Mouse (Mus musculus) erythroblast, embryonic 14.5 days (primary cell): ENCODE data around the gene Zdhhc16.

ENCODE experiments used
- GATA1 ChIP-seq: IDR thresholded peaks from 2 replicates; pipeline ENCODE4 v1.6.1; 2012; ENCODE audit warnings: low read length, inconsistent platforms, mixed read lengths
- TAL1 ChIP-seq: IDR thresholded peaks from 3 replicates; pipeline ENCODE4 v1.6.1; 2012; ENCODE audit warnings: low read length, inconsistent platforms, mixed read lengths

DNA sequence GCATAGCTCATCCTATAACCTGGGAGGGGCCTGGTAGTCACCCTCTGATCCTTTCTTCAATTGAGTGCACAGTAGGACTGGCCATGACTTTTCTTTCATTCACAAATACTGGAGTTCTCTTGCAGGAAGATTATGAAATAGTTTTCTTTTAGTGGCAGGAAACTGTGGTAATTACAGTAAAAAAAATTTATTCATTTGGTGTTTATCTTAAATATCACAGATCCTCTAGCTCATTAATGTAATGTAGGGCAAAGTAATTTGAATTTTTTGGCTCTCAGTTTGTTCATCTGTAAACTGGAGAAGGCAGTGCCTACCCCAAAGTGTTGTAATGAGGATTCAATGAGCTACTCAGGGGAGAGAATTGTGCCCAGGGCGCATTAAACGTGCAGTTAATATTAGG is 59.7 kb downstream of the Zdhhc16 start:
- TF ChIP-seq TAL1 (no peak), GATA1 (no peak)
